Mouse (Mus musculus) olfactory bulb, adult 2 months (tissue): ENCODE results near the gene Nemf.

Source experiments
- CTCF ChIP-seq: fragments of 200-500 bp; IDR thresholded peaks from 2 replicates; pipeline ENCODE4 v1.5.1; 2012; ENCODE audit warnings: low read depth, mild to moderate bottlenecking, low read length, moderate library complexity; ENCODE audit not compliant: insufficient read depth
- POLR2A ChIP-seq: fragments of 200-500 bp; IDR thresholded peaks from 2 replicates; pipeline ENCODE4 v1.6.1; 2012; ENCODE audit warnings: mild to moderate bottlenecking, low read depth, low read length, moderate library complexity; ENCODE audit not compliant: insufficient read depth

DNA sequence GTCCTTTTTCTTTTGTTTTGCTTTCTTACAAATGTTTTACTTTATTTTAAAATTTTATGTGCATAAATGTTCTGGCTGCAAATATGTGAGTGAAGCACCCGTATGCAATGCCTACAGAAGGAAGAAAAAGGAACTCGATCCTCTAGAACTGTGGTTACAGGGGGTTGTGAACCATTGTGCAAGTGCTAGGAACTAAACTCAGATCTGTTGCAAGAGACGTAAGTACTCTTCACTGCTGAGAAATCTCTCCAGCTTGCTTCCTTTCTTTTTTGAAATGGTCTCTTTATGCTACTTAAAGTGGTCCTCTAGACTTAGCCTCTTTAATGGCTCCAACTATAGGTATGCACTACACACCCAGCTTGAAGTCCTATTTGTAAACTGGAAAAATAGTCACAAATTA lies 25.8 kb downstream of the Nemf start:
- TF ChIP-seq CTCF (no peak), POLR2A (no peak)
